Mouse (Mus musculus) lung, adult 2 months (tissue): ENCODE results near the gene Clec2i.

Source experiments
- CTCF ChIP-seq: fragments of 200-500 bp; IDR thresholded peaks from 2 replicates; pipeline ENCODE4 v1.5.1; 2011; ENCODE audit warnings: mild to moderate bottlenecking, low read length, control low read depth; ENCODE audit not compliant: insufficient read depth
- POLR2A ChIP-seq: fragments of 200-500 bp; IDR thresholded peaks from 2 replicates; pipeline ENCODE4 v1.6.1; 2011; ENCODE audit warnings: low read depth, mild to moderate bottlenecking, control low read depth, low read length, borderline replicate concordance; ENCODE audit errors: extremely low read depth

- TF ChIP-seq CTCF = no peak
- TF ChIP-seq POLR2A = no peak
Measured at GRCm38 (mm10) chr6:128941646-128942421, 54.4 kb downstream of the Clec2i start.
